Mouse (Mus musculus): Measurements from ENCODE around the gene Nans.
A peak's percentile ranks its signal among the peaks of the same experiment; 100 is the strongest.

Gene Nans

GRCm38 (mm10) chr4:46489028-46489925 lies at the start of gene Nans:
Gene Nans (plus strand): TSS chr4:46489248.
- peak; percentile 95 for DNase-seq (ENCODE audit: extremely low read depth, low read depth)

GRCm38 (mm10) chr4:46442501-46442900 lies 46.5 kb upstream of the Nans start:
- no peak for DNase-seq (ENCODE audit: extremely low read depth, low read depth)

GRCm38 (mm10) chr4:46445237-46445945 lies 43.7 kb upstream of the Nans start:
- DNase-seq (ENCODE audit: extremely low read depth, low read depth), result no peak

GRCm38 (mm10) chr4:46447461-46447860 lies 41.6 kb upstream of the Nans start:
- no peak for DNase-seq (ENCODE audit: extremely low read depth, low read depth)

- no peak for DNase-seq (ENCODE audit: extremely low read depth, low read depth)
These were observed 40.2 kb upstream of the Nans start for GRCm38 (mm10) chr4:46448886-46449285.

- no peak for DNase-seq (ENCODE audit: extremely low read depth, low read depth)
These were observed 39.0 kb upstream of the Nans start for GRCm38 (mm10) chr4:46450020-46450518.

- DNase-seq (ENCODE audit: extremely low read depth, low read depth), result peak; percentile 67
These were observed 38.4 kb upstream of the Nans start, which contains the start of gene Anp32b for GRCm38 (mm10) chr4:46450519-46451131. Gene Anp32b (plus strand): TSS chr4:46450902.

- no peak for DNase-seq (ENCODE audit: extremely low read depth, low read depth)
These were observed 37.7 kb upstream of the Nans start for GRCm38 (mm10) chr4:46451240-46451757.

GRCm38 (mm10) chr4:46451758-46452480 lies 37.1 kb upstream of the Nans start:
- DNase-seq (ENCODE audit: extremely low read depth, low read depth), result no peak

- DNase-seq (ENCODE audit: extremely low read depth, low read depth), result peak; percentile 59
These were observed 36.6 kb upstream of the Nans start for GRCm38 (mm10) chr4:46452481-46452850.

GRCm38 (mm10) chr4:46452855-46453719 lies 36.0 kb upstream of the Nans start:
- no peak for DNase-seq (ENCODE audit: extremely low read depth, low read depth)

GRCm38 (mm10) chr4:46454097-46454864 lies 34.8 kb upstream of the Nans start:
- DNase-seq (ENCODE audit: extremely low read depth, low read depth), result no peak

GRCm38 (mm10) chr4:46456762-46457161 lies 32.3 kb upstream of the Nans start:
- no peak for DNase-seq (ENCODE audit: extremely low read depth, low read depth)

- DNase-seq (ENCODE audit: extremely low read depth, low read depth), result no peak
These were observed 31.9 kb upstream of the Nans start for GRCm38 (mm10) chr4:46457186-46457585.

- DNase-seq (ENCODE audit: extremely low read depth, low read depth), result no peak
These were observed 30.6 kb upstream of the Nans start for GRCm38 (mm10) chr4:46458411-46458810.

- no peak for DNase-seq (ENCODE audit: extremely low read depth, low read depth)
These were observed 25.8 kb upstream of the Nans start for GRCm38 (mm10) chr4:46463130-46463830.

GRCm38 (mm10) chr4:46465740-46466139 lies 23.3 kb upstream of the Nans start:
- no peak for DNase-seq (ENCODE audit: extremely low read depth, low read depth)

GRCm38 (mm10) chr4:46475101-46475500 lies 13.9 kb upstream of the Nans start:
- DNase-seq (ENCODE audit: extremely low read depth, low read depth), result no peak

GRCm38 (mm10) chr4:46479081-46479480 lies 10.0 kb upstream of the Nans start:
- DNase-seq (ENCODE audit: extremely low read depth, low read depth), result no peak

Measured in MEL-GATA-1-ER (cell line).